Mouse (Mus musculus) intestine, postnatal 0 days (tissue): ENCODE measurements at regions not wholly inside any gene's neighbourhood (a gene's known extent, or its start where the extent isn't known, plus 50 kb on each side); places are given as distances from the start of the nearest gene placed in this dataset.

Experiments
- ATAC-seq: fragments of 200-750 bp; cut with Nextera tagmentation; 2 replicates; pipeline ENCODE4 v1.8.0; 2017; ENCODE audit warnings: mild to moderate bottlenecking, moderate TSS enrichment, moderate library complexity
- H3K27ac ChIP-seq: fragments of 300-500 bp; sonication (generic); 2 replicates; pipeline ENCODE4 v1.5.1; 2014; ENCODE audit warnings: mild to moderate bottlenecking, low read depth, low read length, moderate library complexity
- H3K27me3 ChIP-seq: fragments of 300-500 bp; sonication (generic); replicated peaks from 2 replicates; pipeline ENCODE4 v1.6.1; 2014; ENCODE audit warnings: low read length, mixed read lengths; ENCODE audit not compliant: control insufficient read depth, insufficient read depth
- H3K36me3 ChIP-seq: fragments of 300-500 bp; sonication (generic); 2 replicates; pipeline ENCODE4 v1.6.1; 2014; ENCODE audit warnings: mild to moderate bottlenecking, moderate library complexity; ENCODE audit not compliant: control insufficient read depth, insufficient read depth
- H3K4me1 ChIP-seq: fragments of 300-500 bp; sonication (generic); replicated peaks from 2 replicates; pipeline ENCODE4 v1.6.1; 2014; ENCODE audit warnings: antibody characterized with exemption, low read length, mixed read lengths; ENCODE audit not compliant: control insufficient read depth, insufficient read depth
- H3K4me2 ChIP-seq: fragments of 300-500 bp; sonication (generic); replicated peaks from 2 replicates; pipeline ENCODE4 v1.6.1; 2014; ENCODE audit warnings: low read depth, mild to moderate bottlenecking, moderate library complexity
- H3K4me3 ChIP-seq: fragments of 300-500 bp; sonication (generic); 2 replicates; pipeline ENCODE4 v1.5.1; 2014; ENCODE audit warnings: low read depth, low read length
- H3K9ac ChIP-seq: fragments of 300-500 bp; sonication (generic); 2 replicates; pipeline ENCODE4 v1.6.1; 2014; ENCODE audit warnings: mild to moderate bottlenecking, low read depth, low read length
- H3K9me3 ChIP-seq: fragments of 300-500 bp; sonication (generic); 2 replicates; pipeline ENCODE4 v1.6.1; 2016; ENCODE audit warnings: mixed run types; ENCODE audit not compliant: control insufficient read depth
- CTCF ChIP-seq: sonication (generic); IDR thresholded peaks from 2 replicates; pipeline ENCODE4 v1.5.1; 2016; ENCODE audit warnings: low read depth, mild to moderate bottlenecking, control low read depth, antibody characterized with exemption, moderate library complexity
- WGBS: fragments of 180-500 bp; shearing (Covaris S2); extraction: QIAGEN DNeasy Blood & Tissue Kit; methylation state at CpG from one replicate; pipeline ENCODE4 v1.1.7; 2014; 5-methylcytosine and 5-hydroxymethylcytosine counted together

DNA sequence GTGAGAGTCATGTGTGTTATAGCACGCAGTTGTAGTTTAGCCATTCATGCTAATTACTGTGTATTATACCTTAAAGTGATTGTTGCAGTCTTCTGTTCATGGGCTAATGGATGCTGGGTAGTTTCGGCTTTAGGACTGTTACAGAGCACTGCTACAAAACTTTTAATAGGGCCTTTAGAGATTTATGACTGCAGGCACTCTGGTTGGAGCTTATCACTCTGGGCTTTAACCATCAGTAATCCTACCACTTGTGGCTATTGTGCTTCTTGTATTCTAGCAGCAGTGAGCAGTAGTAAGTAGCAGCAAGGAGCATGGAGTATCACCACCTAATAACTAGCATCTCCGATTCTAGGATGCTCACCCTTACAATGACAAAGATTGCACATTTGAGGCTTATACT is 362.6 kb upstream of the Frg1 start:
- TF ChIP-seq CTCF = no peak
- 73% methylated on average over 3 of the region's 3 CpGs for WGBS
- Histone ChIP-seq H3K4me3 (no peak overlapping the region), H3K4me1 (no peaks in the 10 kb centered on the region), H3K27me3 (no peaks in the 10 kb centered on the region), H3K27ac (no peak overlapping the region), H3K4me2 (no peak overlapping the region), H3K36me3 (no peaks in the 10 kb centered on the region), H3K9ac (no peak overlapping the region), H3K9me3 (no peaks in the 10 kb centered on the region)
- ATAC-seq = no peak

DNA sequence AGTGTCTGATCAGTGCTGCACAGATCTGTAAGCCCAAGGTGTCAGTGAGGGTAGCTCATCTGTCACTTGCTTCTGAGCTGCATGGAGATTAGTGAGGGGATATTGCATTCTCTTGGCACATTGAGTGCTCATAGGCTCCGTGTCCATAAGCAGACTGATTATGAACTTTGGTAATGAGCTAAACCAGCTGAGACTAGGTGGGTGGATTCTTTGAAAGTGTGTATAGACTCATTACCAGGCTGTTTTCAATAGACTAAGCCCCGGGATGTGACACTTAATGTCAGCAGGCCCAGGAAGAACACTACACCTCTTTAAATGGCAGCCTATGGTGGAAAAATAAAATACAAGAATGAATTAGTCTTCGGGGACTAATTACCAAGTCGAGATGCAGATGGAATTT is 354.9 kb upstream of the Frg1 start:
- no peak overlapping the region for H3K4me2 ChIP-seq
- no peak overlapping the region for H3K27ac ChIP-seq
- no peak for ATAC-seq
- H3K4me3 ChIP-seq = no peak overlapping the region
- H3K9me3 ChIP-seq = no peaks in the 10 kb centered on the region
- H3K9ac ChIP-seq = no peak overlapping the region
- WGBS = 78% methylated on average over 4 of the region's 4 CpGs
- H3K36me3 ChIP-seq = no peaks in the 10 kb centered on the region
- no peak for TF ChIP-seq CTCF
- no peaks in the 10 kb centered on the region for H3K4me1 ChIP-seq
- no peaks in the 10 kb centered on the region for H3K27me3 ChIP-seq

DNA sequence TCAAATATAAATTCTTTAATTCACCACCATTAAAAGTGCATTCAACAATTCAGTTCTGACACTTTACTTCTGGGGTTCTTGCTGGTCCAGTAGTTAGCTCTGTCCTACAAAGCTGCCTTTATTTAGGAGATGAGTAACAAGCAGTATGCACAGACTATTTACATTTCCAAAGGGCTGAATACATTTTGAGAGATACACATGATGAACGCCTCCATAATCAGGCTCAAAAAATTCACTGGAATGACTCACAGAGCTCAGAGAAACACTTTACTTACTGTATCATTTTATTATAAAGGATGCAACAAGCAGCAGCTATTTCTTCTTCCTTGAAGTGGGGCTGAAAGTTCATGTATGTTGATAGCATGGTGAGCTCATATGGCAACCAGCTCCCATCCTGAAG is 336.6 kb upstream of the Frg1 start:
- Histone ChIP-seq H3K36me3 (no peaks in the 10 kb centered on the region), H3K9ac (no peak overlapping the region), H3K4me2 (no peak overlapping the region), H3K27me3 (no peaks in the 10 kb centered on the region), H3K4me3 (no peak overlapping the region), H3K4me1 (no peaks in the 10 kb centered on the region), H3K27ac (no peak overlapping the region), H3K9me3 (no peaks in the 10 kb centered on the region)
- no peak for TF ChIP-seq CTCF
- ATAC-seq = no peak
- WGBS = 70% methylated on average over 1 of the region's 1 CpGs

DNA sequence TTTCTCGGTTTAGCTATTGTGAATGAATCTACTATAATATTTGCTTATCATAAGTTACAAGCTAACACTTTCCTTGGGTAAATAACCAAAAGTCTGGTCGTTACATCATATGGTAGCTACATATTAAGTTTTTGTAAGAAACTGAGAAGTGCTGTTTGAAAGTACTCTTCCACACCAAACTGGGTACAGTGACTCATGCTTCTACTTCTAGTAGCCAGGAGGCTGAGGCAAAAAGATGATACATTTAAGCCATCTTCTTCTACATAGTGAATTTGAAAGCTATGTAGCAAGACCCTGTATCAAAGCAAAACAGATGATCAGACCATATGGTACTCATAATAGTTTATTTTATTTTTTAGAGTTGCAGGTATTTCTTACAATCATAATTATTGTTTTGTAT is 335.8 kb upstream of the Frg1 start:
- Histone ChIP-seq H3K36me3 (no peaks in the 10 kb centered on the region), H3K9me3 (no peaks in the 10 kb centered on the region), H3K4me3 (no peak overlapping the region), H3K27ac (no peak overlapping the region), H3K9ac (no peak overlapping the region), H3K27me3 (no peaks in the 10 kb centered on the region), H3K4me2 (no peak overlapping the region), H3K4me1 (no peaks in the 10 kb centered on the region)
- ATAC-seq = no peak
- TF ChIP-seq CTCF = no peak
- 72% methylated on average over 2 of the region's 2 CpGs for WGBS

DNA sequence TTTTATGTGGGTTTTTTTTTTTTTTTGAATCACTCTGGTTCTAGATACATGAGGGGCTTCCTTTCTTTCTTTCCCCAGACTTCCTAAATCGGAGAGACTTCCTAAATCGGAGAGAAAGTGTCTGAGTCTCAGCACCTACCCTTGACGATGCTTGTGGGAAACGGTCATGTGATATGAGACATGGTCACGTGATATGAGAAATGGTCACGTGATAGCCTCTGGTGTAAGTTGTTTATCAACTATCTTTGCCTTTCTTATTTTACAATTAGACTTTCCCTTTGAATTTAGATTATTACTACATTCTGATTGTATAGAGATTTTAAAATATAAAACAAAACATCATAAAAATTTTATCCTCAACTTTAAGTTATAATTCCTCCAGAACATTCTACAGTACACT is 330.1 kb upstream of the Frg1 start:
- H3K36me3 ChIP-seq = no peaks in the 10 kb centered on the region
- TF ChIP-seq CTCF = no peak
- WGBS = 90% methylated on average over 6 of the region's 6 CpGs
- no peaks in the 10 kb centered on the region for H3K27me3 ChIP-seq
- no peak overlapping the region for H3K4me2 ChIP-seq
- ATAC-seq = no peak
- H3K27ac ChIP-seq = no peak overlapping the region
- H3K9me3 ChIP-seq = no peaks in the 10 kb centered on the region
- H3K4me1 ChIP-seq = no peaks in the 10 kb centered on the region
- H3K4me3 ChIP-seq = no peak overlapping the region
- H3K9ac ChIP-seq = no peak overlapping the region

DNA sequence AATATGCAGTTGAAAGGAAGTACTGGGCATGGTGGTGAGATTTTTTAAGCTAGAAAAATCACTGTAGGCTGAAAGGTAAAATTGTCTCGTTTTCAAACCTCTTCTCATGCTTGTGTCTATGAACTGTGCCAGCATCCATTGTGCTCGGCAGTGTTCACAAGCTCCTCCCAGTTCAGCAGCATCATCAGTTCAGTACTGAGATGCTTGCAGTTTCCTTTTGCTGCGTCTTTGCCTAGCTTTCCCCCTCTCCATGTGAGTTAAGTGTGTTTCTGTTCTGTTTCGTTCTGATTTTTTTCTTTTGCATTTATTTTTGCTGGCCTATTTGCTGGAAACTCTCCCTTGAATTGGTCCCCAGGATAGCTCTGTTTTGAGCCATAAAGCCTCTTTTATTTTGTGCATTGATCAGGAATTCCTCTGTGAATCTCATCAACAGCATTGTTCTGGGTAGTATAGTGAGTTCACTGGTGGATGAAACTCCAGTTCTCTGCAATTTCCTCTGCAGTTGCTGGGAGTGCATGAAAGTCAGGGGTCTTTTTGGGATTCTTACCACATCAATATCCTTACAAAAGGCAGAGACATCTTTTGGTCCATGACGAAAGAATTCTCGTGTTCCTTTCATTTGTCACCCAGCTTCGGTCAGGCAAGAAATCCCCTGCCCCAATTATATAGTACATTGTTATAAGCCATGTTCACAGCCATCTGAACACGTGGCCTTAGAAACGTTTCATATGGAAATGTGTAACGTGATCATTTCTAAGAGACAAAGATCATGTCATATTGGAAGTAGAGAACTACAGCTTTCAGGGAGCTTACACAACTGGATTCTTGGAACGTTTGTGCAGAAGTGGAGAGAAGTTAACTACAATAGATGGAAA is 326.2 kb upstream of the Frg1 start:
- 76% methylated on average over 11 of the region's 11 CpGs for WGBS
- H3K27me3 ChIP-seq = no peaks in the 10 kb centered on the region

More for the DNA sequence above, 326.2 kb upstream of the Frg1 start:
- Histone ChIP-seq H3K9me3 (no peaks in the 10 kb centered on the region), H3K36me3 (no peaks in the 10 kb centered on the region), H3K27ac (no peak overlapping the region), H3K4me3 (no peak overlapping the region), H3K4me2 (no peak overlapping the region), H3K4me1 (no peaks in the 10 kb centered on the region), H3K9ac (no peak overlapping the region)
- no peak for ATAC-seq
- no peak for TF ChIP-seq CTCF
